Mouse (Mus musculus) C2C12 (cell line): ENCODE data around the gene Nars2.

Experiments used
- CTCF ChIP-seq: IDR thresholded peaks from one replicate; pipeline ENCODE4 v1.5.1; 2011; ENCODE audit not compliant: control insufficient read depth, insufficient read depth, insufficient read length
- MYOD1 ChIP-seq: IDR thresholded peaks from one replicate; pipeline ENCODE4 v1.6.1; 2011; ENCODE audit warnings: low read depth; ENCODE audit not compliant: control insufficient read depth, insufficient read length
- MYOG ChIP-seq: IDR thresholded peaks from one replicate; pipeline ENCODE4 v1.6.1; 2011; ENCODE audit not compliant: control insufficient read depth, insufficient read length; ENCODE audit errors: extremely low read depth
- USF1 ChIP-seq: IDR thresholded peaks from one replicate; pipeline ENCODE4 v1.6.1; 2011; ENCODE audit warnings: low read depth, mild to moderate bottlenecking, control low read depth, moderate library complexity

DNA sequence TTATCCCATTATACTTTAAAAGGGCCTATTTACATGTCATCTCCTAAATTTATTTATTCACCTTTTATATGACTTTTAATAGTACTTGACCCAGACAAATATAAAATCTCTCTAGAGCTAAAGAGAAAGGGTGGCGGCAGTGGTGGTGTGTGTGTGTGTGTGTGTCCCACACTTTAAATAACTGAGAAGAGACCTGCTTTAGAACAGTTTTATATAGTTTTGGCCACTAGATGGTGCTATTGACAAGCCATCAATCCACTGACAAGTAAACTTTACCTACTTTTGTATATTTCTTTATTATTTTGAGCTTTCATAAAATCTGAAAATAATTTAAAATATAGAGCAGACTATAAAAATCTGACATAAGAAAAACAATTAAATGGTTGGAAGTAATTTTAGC lies 19.1 kb downstream of the Nars2 start:
- TF ChIP-seq CTCF (no peak), USF1 (no peak), MYOD1 (no peak), MYOG (no peak)
